Mouse (Mus musculus) embryo, embryonic 11 days (tissue): ENCODE results near the gene Capn8.

Experiments
- DNase-seq: peaks from one replicate; pipeline ENCODE4 v3.0.0-alpha.2; 2015

The Capn8 gene

DNA sequence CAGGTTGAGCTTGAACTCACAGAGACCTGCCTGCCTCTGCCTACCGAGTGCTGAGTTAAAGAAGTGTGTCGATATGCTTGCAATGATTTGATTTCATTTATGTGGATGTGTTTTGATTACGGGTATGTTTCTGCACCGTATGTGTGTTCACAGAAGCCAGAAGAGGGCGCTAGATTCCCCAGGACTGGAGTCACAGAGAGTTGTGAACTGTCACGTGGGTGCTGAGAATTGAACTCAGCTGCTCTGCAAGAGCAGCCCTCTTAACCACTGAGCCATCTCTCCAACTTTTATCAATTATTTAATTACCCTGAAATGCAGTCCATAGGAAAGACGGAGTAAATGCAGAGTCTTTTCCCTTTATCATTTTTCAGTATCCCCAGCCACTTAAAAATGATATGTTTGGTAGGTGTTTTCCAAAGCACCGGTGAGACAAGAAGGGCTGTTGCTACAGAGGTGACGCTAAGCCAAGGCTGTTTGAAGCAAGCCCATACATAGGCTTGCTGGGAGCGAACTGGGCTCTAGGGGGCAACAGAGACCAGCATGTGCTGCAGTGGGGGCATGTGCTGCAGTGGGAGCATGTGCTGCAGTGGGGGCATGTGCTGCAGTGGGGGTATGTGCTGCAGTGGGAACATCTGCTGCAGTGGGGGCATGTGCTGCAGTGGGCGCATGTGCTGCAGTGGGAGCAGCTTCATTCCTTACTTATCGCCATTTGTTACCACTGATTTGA lies 11.0 kb upstream of the Capn8 start:
- peak; percentile 66 for DNase-seq

DNA sequence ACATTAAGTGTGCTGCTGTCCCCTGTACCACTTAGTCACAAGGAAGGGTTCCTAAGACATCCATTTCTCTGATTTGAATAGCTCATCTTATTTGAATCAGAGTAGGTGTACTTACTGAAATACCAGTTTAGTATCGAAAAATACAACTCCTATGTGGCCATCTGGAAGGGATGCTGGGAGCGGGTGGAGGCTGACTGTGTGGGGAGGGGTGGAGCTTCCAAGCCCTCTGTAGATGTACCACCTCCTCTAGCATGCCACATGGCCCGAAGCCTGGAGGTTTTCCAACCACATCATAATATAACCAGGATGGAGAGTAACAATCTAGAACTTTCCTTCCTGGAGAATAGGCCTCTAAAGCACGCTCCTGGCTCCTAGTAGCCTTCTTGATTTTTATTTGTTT lies 6.5 kb upstream of the Capn8 start:
- DNase-seq = no peak

DNA sequence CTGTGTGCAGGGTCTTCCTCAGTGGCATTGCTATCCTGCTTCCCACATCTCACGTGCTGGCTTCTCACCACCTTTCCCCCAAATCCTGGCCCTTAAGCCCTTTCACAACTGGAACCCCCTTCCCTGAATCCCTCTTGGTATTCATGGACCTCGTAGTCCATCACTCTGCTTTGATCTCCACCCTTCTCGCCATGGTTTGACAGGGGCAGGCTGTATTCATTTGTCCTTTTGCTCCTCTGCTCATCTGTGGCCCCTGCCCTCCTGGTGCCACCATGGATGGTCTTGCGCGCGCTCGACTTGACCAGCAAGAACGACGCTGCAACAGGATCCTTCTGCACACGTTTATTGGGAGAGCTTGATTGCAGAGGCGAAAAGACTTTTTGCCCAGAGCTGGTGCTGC lies 5.3 kb upstream of the Capn8 start:
- no peak for DNase-seq

DNA sequence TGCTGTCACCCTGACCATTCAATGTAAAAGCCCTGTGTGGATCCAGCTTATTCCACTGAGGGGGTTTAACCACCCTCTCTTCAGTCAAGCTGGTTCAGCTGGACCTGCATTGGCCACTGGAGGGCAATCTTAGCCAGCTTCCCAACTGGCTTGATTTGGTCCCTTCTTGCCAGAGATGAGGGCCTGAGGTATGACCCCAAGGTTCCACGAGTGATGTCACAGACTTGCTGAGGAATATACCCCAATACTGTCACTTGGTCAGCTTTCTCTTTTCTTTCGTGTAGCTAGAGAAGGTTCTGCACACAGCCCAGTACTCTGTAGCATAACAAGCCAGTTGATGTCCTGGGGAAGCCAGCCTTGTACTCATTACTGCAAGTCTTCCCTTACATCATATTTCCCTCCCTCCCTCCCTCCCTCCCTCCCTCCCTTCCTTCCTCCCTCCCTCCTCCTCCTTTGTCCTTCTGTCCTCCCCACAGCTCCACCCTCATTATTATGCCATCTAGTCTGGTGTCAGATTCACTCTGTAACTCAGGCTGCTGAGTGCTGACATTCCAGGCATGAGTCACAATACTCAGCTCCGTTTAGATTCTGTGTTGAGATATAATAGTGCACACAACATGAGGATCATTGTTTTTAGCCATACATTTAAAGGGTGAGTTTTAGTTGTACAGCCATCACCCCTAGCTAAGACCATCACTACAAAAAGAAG lies 4.3 kb upstream of the Capn8 start:
- DNase-seq = peak; percentile 81

DNA sequence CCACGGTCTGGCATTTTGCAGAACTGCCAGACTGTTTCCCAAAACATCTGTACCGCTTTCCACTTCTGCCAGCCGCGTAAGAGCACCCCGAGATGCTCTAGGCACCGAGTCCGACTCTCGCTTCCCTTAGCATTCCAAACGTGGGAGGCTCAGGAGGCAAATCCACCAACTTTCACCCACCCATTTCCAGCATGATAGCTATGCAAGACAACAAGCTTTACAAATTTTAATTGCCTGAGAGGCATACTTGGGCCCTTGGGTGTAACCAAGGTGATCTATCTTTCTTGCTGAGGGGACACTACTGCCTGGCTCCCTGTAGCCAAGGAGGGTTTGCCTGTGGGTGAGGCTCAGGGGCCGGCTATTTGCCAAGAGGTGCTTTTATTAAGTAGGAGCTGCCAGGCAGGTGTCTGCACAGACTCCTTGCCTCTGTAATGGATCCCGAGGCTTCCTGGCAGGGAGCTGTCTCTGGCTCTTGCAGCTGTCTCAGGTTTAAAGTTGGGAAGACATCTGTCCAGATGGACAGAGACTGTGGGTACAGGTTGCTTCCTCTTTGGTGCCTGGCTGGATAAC lies 2.8 kb upstream of the Capn8 start:
- DNase-seq = no peak

DNA sequence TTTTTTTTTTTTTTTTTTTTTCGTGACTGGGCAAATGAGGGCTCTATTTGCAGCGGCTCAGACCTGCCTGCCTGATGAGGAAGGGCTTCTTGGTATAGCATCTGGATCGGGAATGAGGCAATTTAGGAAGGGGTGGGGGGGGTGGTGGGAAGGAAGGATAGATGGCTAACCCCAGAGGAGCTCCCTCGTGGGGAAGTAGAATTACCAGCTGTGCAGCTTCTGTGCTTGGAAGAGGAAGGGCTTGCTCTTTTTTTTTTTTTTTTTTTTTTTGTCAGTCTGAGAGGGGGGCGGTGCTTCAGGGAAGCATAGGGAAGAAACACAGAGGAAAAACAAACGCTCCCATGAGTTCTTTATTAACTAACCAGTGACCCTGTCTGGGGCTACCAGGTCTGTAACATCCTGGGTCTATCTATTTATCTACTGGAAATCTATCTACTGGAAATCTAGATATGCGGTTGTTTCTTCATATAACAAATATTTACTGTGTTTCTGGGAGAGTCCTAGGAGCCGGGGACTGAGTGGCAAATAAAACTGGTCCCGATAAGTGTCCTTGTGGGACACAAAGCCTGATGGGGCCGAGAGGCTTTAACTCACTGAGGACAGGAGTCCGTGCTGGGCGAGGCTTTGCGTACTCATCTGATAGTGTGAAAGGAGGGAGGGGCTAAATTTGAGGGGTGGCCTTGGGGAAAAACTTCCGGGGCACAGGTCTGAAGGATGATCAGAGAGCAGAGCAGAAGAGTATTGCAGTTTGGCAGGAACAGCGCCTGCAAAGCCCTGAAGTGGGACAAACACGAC lies 2.0 kb upstream of the Capn8 start:
- DNase-seq = peak; percentile 47

DNA sequence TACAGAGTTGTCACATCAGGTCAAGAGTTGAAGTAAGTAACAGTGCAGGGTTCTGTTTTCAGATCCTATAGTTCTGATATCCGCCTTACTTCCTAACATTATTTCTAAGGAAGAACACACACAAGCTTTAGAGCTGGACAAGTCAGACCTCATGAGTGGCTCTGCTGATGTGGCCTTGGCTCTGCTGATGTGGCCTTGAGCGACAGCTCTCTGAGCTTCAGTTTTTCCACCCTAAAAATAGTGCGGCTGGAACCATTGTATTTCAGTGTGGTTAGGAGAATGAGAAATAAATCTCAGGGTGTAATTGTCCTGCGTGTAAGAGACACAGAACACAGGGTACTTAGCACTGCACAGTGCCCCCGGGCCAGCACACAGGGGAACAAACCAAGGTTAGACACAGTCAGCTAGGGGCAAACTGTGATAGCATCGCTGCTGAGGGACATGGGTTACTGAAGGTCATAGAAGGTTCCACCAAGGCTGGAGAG lies 586 bp downstream of the Capn8 start:
- DNase-seq = no peak

DNA sequence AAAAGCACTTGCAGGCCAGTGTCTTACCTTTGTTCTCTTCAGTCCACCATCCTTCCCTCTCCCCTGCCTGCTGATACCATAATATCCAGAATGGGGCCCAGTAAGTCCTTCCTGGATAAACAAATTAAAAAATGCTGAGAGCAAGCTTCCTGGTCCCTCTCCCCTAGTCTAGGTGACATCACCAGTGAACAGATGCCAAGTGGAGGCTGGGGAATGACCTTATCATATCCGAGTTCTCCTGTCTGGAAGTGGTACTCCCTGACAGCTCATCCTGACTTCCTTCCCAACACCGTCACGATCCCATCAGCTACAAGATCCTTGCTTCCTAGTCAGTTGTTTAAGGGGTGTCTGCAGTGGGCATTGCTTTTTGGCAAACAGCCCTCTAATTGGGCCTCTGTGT lies 6.3 kb downstream of the Capn8 start:
- DNase-seq = no peak

DNA sequence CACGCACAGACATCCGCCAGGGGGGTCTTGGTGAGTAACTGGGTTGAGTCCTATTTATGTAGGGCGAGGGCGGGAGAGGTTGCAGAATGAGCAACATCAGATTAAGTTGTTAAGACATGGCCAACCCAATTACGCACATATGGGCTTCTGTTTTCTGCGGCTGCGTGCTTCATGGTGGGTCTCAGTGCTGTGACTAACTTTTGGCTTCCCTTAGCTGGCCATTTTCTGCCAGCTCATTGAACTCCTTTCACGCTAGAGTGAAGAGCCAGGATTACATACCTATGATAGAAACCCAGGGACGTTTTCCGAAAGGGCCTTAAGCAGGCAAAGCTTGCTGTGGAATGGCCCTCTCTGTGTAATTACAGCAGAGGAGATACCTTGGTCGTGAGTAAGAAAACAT lies 7.2 kb downstream of the Capn8 start:
- no peak for DNase-seq

DNA sequence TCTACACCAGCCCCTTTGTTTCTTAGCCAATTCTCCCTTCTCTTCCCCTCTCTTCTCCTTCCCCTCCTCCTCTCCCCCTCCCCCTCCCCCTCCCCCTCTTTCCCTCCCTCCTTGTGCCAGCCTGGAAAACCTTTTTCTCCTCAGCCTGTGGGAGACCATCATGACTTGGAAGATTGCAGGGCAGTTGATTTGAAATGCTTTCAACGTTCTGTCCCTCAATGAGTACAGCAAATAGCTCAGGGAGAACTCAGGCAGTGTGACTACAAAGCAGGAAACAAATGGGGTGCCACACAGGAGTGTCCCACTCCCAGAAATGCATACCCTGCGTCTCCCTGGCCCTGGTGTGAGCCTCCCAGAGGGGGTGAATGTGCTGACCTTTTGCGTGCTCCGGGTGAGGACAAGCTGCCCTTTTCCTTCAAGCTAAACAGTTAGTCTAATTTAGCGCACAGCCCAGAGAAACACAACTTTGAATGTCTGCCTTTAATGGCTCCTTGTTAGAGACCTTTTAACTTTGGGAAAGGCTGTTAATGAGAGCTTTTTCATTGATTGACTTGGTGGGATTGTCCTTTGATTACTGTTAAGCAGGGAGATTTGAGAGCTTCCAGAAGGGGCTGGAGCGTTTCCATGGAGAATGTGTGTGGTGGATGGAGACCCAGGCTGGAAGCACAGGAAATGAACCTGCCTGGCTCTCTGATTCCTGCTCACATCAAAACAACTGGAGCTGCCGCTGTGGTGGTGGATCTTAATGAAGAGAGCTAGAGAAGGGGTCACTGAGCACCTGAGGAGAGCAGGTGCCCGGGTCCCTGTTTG lies 9.3 kb downstream of the Capn8 start:
- peak; percentile 61 for DNase-seq

DNA sequence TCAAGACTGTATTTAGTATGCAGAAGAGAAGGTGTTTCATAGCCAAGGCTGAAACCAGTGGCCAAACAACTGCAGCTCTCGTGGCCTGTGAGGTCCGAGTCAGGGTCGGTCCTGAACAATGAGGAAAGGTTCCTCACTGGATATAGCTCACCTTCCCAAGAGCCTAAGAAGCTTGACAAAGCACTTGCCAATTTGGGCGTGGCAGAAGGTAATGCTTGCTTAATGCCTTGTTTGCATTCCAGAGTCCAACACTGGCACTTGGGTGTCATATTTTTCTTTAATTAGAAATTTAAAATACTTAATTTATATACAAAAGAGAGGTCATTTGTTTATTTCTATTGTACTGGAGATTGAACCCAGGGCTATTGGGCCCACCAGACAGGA lies 9.9 kb downstream of the Capn8 start:
- no peak for DNase-seq

DNA sequence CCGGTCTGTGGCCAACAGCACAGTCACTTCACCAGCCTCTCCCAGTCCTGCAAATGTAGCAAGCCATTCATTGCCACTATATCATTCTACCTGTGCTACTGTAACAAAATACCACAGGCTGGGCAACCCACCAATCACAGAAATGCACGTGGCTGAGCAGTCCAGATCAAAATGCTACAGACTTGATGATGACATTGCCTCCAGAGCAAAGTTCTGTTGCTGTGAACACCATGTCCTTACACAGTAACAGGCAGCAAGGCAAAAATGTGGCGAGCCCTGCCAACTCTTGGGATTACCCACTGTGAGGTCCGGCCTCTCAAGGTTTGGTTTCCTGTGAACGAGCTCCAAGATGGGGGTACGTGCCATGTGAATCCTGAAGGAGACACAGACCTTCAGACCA lies 19.4 kb downstream of the Capn8 start:
- no peak for DNase-seq

DNA sequence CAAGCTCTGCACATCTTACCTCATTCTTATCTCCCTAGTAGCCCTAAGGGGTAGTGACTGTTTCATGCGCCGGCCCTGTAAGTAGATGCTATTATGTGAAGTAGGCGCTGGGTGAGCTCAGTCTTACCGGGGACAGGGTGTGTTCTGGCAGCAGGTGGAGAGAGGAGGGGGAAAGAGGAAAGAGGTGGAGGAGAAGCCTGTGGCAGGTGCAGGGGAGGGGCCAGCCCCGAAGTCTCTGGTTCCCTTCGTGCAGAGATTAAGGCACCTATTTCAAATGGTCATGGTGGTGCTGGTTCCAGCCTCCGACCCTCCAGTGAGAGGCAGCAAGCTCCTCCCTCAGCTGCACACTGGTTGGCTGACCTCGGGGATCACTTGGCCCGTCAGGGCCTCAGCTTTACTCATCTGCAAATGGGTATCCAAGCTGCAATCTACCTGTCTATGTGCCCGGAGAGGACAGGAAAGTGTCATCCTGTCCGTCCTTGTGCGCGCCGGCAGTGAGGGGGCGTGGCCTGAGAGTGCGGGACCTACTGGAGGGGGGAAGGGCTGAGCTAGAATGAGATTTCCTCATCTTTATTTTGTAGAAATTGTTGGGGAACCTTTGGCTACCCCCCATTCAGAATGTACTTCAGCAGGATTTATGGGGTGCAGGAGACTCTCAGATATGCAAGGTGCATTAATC lies 20.5 kb downstream of the Capn8 start:
- DNase-seq = no peak

DNA sequence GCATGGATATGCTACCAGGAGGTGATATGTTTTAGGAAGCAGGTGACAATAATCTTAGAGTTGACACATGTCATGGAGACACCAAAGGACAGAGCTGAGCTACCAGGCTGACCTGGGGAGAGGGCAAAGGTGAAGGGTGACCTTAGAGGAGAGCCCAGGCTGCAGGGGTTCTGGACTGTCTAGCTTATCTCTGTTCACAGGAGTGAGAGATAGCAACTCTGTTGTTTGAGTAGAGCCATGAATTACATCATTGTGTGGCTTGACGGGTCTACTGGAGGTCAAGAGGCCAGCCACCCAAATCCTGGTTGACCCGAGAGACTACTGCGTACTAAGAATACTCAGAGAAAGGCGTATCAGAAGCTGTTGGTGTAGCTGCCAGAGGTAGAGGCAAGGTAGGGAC lies 22.9 kb downstream of the Capn8 start:
- no peak for DNase-seq

DNA sequence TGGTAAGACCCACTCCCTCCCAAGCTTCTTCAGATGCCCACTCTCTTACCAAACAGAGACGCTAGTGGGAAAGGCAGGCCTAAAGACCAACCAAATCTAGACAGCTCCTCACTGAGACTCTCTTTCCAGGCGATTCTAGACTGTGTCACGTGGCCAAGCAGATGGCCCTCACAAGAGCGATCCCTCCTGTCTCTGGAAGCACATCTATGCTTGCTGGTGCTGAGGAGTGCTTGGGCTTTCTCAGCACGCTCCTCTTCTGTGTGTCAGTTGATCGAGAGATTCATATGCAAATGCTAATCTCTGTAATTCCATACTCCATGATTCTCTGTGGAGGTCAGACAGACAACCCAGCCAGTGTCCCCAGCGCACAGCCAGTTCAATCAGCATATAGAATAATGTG lies 26.7 kb downstream of the Capn8 start:
- DNase-seq = no peak

DNA sequence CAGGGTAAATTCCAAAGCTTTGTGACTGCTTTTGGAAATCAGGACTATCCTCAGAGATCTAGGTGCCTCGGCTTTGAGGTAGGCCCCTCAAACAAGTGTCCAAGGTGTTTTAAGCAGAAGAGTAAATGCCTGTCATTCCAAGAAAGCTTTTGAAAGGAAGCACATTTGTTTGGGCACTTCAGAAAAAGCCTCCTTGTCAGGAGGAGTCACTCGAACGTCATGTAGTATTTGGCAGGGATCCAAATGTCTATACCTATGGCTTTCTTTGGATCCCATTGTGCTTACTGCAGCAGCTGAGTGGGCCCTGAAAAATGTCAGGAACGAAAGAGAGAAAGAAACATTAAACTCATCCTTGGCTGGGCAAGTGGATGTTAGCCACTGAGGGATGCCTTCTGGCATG lies 27.6 kb downstream of the Capn8 start:
- DNase-seq = no peak

DNA sequence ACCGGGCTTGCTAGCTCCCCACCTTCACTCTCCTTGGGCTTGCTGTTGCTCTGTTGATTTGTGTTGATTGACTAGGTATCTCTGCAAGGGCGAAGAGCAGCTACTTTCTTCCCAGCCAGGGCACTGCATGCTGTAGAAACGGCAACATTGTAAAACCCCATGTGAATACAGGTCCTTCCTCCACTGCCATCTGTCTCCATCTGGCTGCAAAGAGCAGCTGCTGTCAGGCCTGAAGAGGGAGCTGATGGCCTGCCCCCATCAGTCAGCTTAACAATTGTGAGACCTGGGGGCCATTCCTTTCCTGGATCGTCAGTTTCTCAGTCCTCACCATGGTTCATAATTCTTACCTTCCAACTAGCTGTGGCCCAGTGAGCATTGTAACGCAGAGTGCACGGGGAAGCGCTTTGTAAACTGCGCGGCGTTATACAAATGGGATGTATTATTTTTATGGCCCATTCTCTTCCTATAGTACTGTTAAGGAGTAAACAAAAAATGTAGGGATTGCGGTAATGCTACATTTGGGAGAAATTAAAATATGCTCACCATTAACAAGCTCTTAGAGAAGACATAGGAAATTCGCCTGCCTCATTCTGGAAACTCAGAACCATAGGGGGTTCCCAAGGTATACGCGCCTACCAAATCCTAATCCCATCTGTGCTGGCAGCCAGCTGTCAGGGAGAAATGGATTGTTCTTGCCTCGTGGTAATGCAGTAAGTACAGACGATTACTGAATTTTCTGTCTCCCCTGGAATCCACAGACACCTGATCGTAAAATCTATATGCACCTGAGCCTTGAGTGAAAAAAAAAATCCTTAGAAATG lies 40.7 kb downstream of the Capn8 start:
- peak; percentile 34 for DNase-seq

DNA sequence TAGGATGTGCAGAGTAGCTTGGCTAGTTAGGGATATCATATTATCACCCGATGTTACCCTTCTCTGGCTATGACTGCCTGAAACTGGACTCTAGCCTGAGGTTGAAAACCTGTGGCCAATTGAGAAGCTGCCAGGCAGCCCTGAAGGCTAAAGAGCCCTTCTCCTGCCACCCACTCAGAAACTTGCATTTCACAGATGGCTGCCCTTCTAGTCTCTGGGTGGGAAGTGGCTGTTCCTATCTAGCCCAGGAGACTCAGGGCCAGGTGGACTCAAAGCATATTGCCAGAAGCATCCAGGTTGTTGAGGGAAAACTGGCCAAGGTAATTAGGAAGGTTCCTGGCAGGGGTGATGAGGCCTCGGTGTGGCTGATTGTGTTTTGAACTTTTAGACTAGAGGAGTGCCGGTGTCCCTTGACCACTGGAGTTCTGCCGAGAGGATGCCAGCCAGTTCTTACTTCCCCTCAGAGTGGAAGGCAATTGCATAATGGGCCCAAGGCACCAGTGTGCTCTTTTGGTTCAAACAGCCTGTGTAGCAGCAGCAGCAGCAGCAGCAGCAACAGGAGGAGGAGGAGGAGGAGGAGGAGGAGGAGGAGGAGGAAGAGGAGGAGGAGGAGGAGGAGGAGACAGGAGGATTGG lies 45.0 kb downstream of the Capn8 start:
- no peak for DNase-seq

DNA sequence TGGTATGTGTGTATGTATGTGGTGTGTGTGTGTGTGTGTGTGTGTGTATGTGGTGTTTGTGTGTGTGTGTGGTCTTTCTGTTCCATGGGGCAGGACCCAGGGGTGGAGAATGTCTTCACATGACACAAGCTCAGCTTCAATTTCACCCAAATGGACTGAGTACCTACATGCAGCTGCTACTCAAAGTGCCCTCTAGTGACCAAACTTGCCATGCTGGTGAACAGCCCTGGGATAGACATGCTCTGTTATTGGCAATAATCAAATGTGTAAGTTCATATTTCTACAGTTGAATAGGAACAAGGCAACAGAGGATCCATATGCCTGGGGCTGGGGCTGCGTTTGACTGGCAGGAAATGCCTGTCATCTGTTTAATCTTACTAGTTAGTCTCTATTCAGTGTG lies 50.7 kb downstream of the Capn8 start:
- DNase-seq = no peak

DNA sequence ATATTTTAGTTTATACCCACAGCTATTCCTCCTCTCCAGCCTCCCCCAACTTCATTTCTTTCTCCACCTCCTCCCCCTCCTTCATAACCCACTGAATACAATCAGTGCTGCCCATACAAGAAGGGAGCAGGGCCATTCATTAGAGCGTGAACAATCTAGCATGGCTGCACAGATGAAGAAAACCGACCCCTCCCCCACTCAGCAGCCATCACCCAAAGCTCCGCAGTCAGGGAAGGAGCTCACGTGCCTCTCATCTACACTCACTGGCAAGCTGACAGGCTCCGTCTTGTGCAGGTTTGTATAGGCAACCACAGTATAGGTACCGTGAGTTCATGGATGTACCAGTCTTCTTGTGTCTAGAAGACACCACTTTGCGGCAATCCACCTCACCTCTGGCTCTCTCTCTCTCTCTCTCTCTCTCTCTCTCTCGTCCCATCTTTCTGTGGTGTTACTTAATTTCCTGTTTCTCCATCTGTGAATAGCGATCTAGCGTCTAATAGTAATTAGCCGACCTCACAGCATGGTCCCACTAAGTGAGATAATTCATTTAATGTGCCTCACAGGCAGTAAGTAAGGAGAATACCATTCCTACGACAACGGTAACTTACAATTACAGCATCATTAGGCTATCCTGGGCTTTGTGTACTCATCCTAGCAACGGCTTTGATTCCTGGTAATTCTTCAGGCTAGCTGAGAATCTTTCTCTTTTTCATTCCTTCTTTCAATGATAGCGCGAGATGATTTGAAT lies 53.6 kb downstream of the Capn8 start:
- DNase-seq = peak; percentile 64
